Mouse (Mus musculus): ENCODE measurements at regions not wholly inside any gene's neighbourhood (a gene's known extent, or its start where the extent isn't known, plus 50 kb on each side); places are given as distances from the start of the nearest gene placed in this dataset.
"Not testable (repeated sequence)": the region's sequence is repeated elsewhere in the genome, so short reads cannot be mapped to it uniquely, and the experiment has no call there.

DNA sequence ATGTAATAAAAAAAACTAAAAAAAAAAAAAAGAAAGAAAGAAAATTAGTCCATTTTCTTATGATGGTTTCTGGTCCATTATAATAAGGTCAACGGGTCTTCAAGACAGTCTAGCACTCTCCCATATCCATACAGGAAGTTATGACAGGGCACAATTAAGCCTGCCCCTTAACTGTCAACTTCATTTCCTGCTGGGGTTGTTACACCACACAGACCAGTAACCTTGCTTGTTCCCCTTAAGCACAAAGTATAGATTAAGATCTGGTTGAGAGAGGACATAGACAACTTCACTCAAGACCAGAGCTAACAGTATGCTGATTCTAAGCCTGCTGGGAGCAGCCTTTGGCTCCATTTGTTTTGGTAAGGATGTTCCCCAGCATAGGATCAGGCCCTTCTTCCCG is 511.0 kb downstream of the Dad1 start:
- not testable (repeated sequence) for TF ChIP-seq POLR2A (IDR thresholded peaks at IDR 0.05; ENCODE audit: insufficient read depth, low read length); EP300 (IDR thresholded peaks at IDR 0.05; ENCODE audit: insufficient read depth, low read depth, low read length)
